Comparison of ENCODE assay signal across 8 mouse cellular contexts in genomic region chr17:56764474-56765354, GRCm38 (mm10). TPM values are rescaled to one million over a fixed set of nuclear protein-coding genes. Genes with fewer than 3 reads are reported as not detected.
DNase-seq lines count a peak whose midpoint lies in the region; ATAC-seq lines count a peak whose summit lies in the region.

Gene Dus3l (plus strand): TSS chr17:56764757.

- 1% methylated on average over 58 of the region's 58 CpGs for WGBS in hindbrain, embryonic 10.5 days

- peak within 1 kb of the TSS; percentile 85 for H3K4me3 ChIP-seq in hindbrain, embryonic 10.5 days

- no peaks in the 10 kb centered on the region for H3K9me3 ChIP-seq in hindbrain, embryonic 10.5 days

- peaks cover 31% of the 10 kb centered on the region for H3K4me1 ChIP-seq in hindbrain, embryonic 10.5 days (replicated peaks)

- H3K36me3 ChIP-seq in hindbrain, embryonic 10.5 days = peaks cover 34% of the 10 kb centered on the region

- DNase-seq in MEL-GATA-1-ER (ENCODE audit: extremely low read depth, low read depth) = peak; percentile 85
- peak; percentile 95 for DNase-seq in cerebellum, adult 9-10 months
- DNase-seq in hindbrain, embryonic 10.5 days (ENCODE audit: low spot score) = peak; percentile 92
- peak; percentile 90 for DNase-seq in layer of hippocampus, postnatal 10 days (ENCODE audit: low spot score in 2 of 2)
- peak; percentile 91 for DNase-seq in lung, postnatal 10 days
- DNase-seq in ovary, postnatal 36 days (ENCODE audit: low spot score) = peak; percentile 85
- peak; percentile 92 for DNase-seq in thymus, postnatal 25 days

- peak; percentile 77 for ATAC-seq in frontal cortex, adult (ENCODE audit: low TSS enrichment)

- H3K27me3 ChIP-seq in hindbrain, embryonic 10.5 days (ENCODE audit: insufficient read depth, poor library complexity, severe bottlenecking) = peaks cover 20% of the 10 kb centered on the region

- peak within 1 kb of the TSS; percentile 98 for H3K27ac ChIP-seq in hindbrain, embryonic 10.5 days

RNA-seq across cellular contexts. Expression of gene Dus3l, which starts in this region (rescaled TPM):
- polyA plus RNA-seq in hindbrain, embryonic 10.5 days (2016; fragmentation: Nextera tagmentation; extraction: Ambion mirVana) = 44.1 and 47.6 TPM in 2 replicates
- 10 to 100 TPM; 66.7 to 72.0 TPM for total RNA-seq in layer of hippocampus, postnatal 10 days (2021)

Comparison
In these comparisons a context has a peak if more than half of its experiments do, and no peak if none do; other contexts are left out.
1. Peak in every context shown above with its lines: DNase-seq, ATAC-seq, H3K4me3 ChIP-seq and H3K27ac ChIP-seq.